In the genomic region with DNA sequence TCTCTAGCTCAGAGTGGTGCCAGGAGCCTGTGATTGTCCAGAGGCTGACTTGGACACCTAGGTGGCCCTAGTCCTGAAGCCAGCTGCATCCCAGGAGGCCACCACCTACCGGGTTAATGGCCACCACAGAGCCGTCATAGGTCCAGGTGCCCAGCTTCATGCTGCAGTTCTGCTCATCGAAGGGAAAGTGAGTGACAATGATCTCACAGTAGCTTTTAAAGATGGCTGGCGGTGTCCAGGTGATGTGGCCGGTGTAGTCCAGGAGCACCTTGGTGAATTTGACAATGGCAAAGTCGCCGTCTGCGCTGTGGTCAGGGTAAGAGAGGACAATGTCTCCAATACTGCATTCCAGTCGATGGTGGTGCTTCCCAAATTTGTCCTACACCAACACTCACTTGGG, we compare ENCODE assay signal across 28 mouse cellular contexts. TPM values are rescaled to one million over a fixed set of nuclear protein-coding genes. Genes with fewer than 3 reads are reported as not detected.
"Had no signal": no experiment of that assay in that cellular context is flagged by ENCODE, and none has a peak within 500 bp of the region (broad histone marks: within the 10 kb centered on the region; RNA-seq: fewer than 3 reads in every experiment).

No protein-coding gene starts in this region.

- H3K27ac ChIP-seq: heart, embryonic 13.5 days; heart, embryonic 15.5 days; hindbrain, embryonic 13.5 days; hindbrain, embryonic 15.5 days; hindbrain, postnatal 0 days; kidney, embryonic 15.5 days; kidney, postnatal 0 days; limb, embryonic 13.5 days; limb, embryonic 15.5 days; liver, embryonic 12.5 days; liver, embryonic 14.5 days had no signal

- H3K27me3 ChIP-seq: heart, embryonic 15.5 days; hindbrain, embryonic 15.5 days; limb, embryonic 13.5 days; limb, embryonic 15.5 days had no signal

- H3K9me3 ChIP-seq: heart, embryonic 13.5 days; heart, embryonic 15.5 days; hindbrain, embryonic 13.5 days; hindbrain, embryonic 15.5 days; kidney, embryonic 15.5 days; limb, embryonic 13.5 days; limb, embryonic 15.5 days; liver, embryonic 12.5 days had no signal

- H3K9ac ChIP-seq: heart, embryonic 13.5 days; heart, embryonic 15.5 days; hindbrain, embryonic 13.5 days; hindbrain, embryonic 15.5 days; kidney, embryonic 15.5 days; limb, embryonic 13.5 days; limb, embryonic 15.5 days; liver, embryonic 12.5 days; liver, embryonic 14.5 days had no signal

- H3K4me3 ChIP-seq: heart, embryonic 13.5 days; heart, embryonic 15.5 days; hindbrain, embryonic 13.5 days; hindbrain, embryonic 15.5 days; kidney, embryonic 15.5 days; limb, embryonic 13.5 days; limb, embryonic 15.5 days; liver, embryonic 12.5 days had no signal

- H3K36me3 ChIP-seq: heart, embryonic 13.5 days; heart, embryonic 15.5 days; hindbrain, embryonic 13.5 days; hindbrain, embryonic 15.5 days; kidney, embryonic 15.5 days; limb, embryonic 13.5 days; limb, embryonic 15.5 days; liver, embryonic 12.5 days had no signal

- H3K4me2 ChIP-seq: heart, embryonic 11.5 days; heart, embryonic 13.5 days; heart, embryonic 15.5 days; hindbrain, embryonic 13.5 days; hindbrain, embryonic 15.5 days; kidney, embryonic 15.5 days; limb, embryonic 13.5 days; limb, embryonic 15.5 days; liver, embryonic 12.5 days had no signal

- DNase-seq: gastrocnemius, postnatal 14 days; gastrocnemius, postnatal 36 days; heart, adult 18-20 months; heart, postnatal 14 days; heart, postnatal 36 days; kidney, adult 11 months; kidney, adult 2 months; kidney, adult 9 months; kidney, postnatal 14 days; kidney, postnatal 36 days; layer of hippocampus, postnatal 36 days; left cerebral cortex, postnatal 4 days had no signal

- H3K4me1 ChIP-seq: heart, embryonic 15.5 days; kidney, embryonic 15.5 days; liver, embryonic 12.5 days had no signal

- ATAC-seq: hindbrain, postnatal 0 days; intestine, embryonic 16.5 days; liver, embryonic 12.5 days had no signal

RNA-seq across cellular contexts. Expression of a gene that starts 8.8 kb away (rescaled TPM):
- total RNA-seq: heart, postnatal 14 days; heart, postnatal 36 days; hematopoietic stem cell, adult 5-6 weeks; hindbrain, postnatal 0 days; liver, adult 2 months had no signal
- polyA plus RNA-seq: kidney, adult 2 months; large intestine, adult 2 months; liver, adult 2 months had no signal
